Mouse (Mus musculus) kidney, postnatal 0 days (tissue): ENCODE results near the gene Kif14. TPM values are rescaled to one million over a fixed set of nuclear protein-coding genes. Genes with fewer than 3 reads are reported as not detected.

Experiments used
- ATAC-seq: fragments of 200-750 bp; cut with Nextera tagmentation; replicated peaks from 2 replicates; pipeline ENCODE4 v1.8.0; 2017; ENCODE audit warnings: low read depth, moderate number of reproducible peaks, moderate TSS enrichment, moderate library complexity; ENCODE audit not compliant: low FRiP score
- DNase-seq: peaks from one replicate; pipeline ENCODE4 v3.0.0-alpha.2; 2016; ENCODE audit warnings: low spot score
- H3K27ac ChIP-seq: fragments of 300-500 bp; sonication (generic); 2 replicates; pipeline ENCODE4 v1.5.1; 2014; ENCODE audit warnings: mild to moderate bottlenecking
- H3K27me3 ChIP-seq: fragments of 300-500 bp; sonication (generic); 2 replicates; pipeline ENCODE4 v1.6.1; 2014; ENCODE audit warnings: low read length, mixed read lengths; ENCODE audit not compliant: insufficient read depth
- H3K36me3 ChIP-seq: fragments of 300-500 bp; sonication (generic); 2 replicates; pipeline ENCODE4 v1.6.1; 2014; ENCODE audit warnings: low read length, mixed read lengths; ENCODE audit not compliant: insufficient read depth
- H3K4me1 ChIP-seq: fragments of 300-500 bp; sonication (generic); replicated peaks from 2 replicates; pipeline ENCODE4 v1.6.1; 2014; ENCODE audit warnings: antibody characterized with exemption, low read length, mixed read lengths; ENCODE audit not compliant: insufficient read depth
- H3K4me2 ChIP-seq: fragments of 300-500 bp; sonication (generic); 2 replicates; pipeline ENCODE4 v1.6.1; 2014; ENCODE audit warnings: mild to moderate bottlenecking, low read length, moderate library complexity, mixed read lengths
- H3K4me3 ChIP-seq: fragments of 300-500 bp; sonication (generic); replicated peaks from 2 replicates; pipeline ENCODE4 v1.5.1; 2014; ENCODE audit warnings: low read depth, low read length
- H3K9ac ChIP-seq: fragments of 300-500 bp; sonication (generic); 2 replicates; pipeline ENCODE4 v1.6.1; 2014; ENCODE audit warnings: low read depth, low read length
- H3K9me3 ChIP-seq: fragments of 300-500 bp; sonication (generic); replicated peaks from 2 replicates; pipeline ENCODE4 v1.6.1; 2016; ENCODE audit warnings: low read length, inconsistent platforms, mixed read lengths
- CTCF ChIP-seq: IDR thresholded peaks from 2 replicates; pipeline ENCODE4 v1.5.1; 2016; ENCODE audit warnings: antibody characterized with exemption, low read depth, mild to moderate bottlenecking, moderate library complexity
- WGBS: fragments of 180-500 bp; shearing (Covaris S2); extraction: QIAGEN DNeasy Blood & Tissue Kit; methylation state at CpG from one replicate; pipeline ENCODE4 v1.1.7; 2014; 5-methylcytosine and 5-hydroxymethylcytosine counted together
- polyA plus RNA-seq: library from polyadenylated mRNA; unstranded; fragments of >200 nt; fragmentation: Nextera tagmentation; extraction: Ambion mirVana; gene quantifications from 2 replicates; pipeline ENCODE4 v1.2.1, GENCODE M21; 2015

Kif14 gene
- polyA plus RNA-seq, 1 experiment from 2014 or later = 2.0 TPM

DNA sequence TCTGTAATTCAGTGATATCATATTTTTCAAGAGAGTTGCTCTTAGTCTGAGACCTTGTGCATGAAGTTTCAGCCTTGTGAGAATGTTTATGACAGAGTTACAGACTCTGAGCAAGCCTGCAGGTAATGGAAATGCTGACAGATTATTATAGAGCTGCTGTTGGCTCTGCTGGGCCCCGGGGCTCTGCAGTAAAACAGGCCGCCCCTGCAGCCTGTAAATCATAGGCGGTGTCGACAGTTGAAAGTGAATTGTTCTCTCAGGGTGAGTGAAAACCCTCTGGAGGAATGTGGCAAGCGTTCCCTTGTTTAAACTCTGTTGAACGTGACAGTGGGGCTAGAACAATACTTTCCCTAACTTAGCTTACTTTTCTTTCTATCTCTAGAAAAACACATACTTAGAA lies 46.2 kb downstream of the Kif14 start:
- Histone ChIP-seq H3K4me1 (no peaks in the 10 kb centered on the region), H3K36me3 (0 out of 2 replicates have a peak, but pooled peaks cover 11% of the 10 kb centered on the region), H3K9me3 (no peaks in the 10 kb centered on the region), H3K4me2 (no peak overlapping the region), H3K4me3 (no peak overlapping the region), H3K9ac (no peak overlapping the region), H3K27ac (no peak overlapping the region), H3K27me3 (no peaks in the 10 kb centered on the region)
- DNase-seq = peak; percentile 11
- TF ChIP-seq CTCF = no peak
- ATAC-seq = no peak
- 24% methylated on average over 6 of the region's 6 CpGs for WGBS

DNA sequence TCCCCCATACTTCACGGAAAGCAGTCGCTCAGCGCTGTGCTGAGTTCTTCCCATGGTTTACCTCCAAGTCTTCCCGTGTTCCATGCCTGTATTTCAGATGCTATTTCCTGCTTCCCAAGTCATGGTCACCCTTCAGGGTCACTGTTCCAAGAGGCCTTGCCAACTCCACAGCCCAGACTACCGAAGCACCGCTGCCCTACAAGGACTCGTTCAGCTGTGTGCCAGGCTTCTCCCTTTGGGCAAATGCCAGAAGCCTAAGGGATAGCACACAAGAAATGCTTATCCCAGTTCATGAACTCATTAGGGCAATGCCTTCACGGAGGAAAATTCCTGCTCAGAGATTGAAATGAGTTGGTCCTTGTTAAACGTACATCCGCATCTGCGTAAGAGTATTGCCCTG lies 47.0 kb downstream of the Kif14 start:
- no peaks in the 10 kb centered on the region for H3K27me3 ChIP-seq
- 82% methylated on average over 11 of the region's 11 CpGs for WGBS
- no peak for ATAC-seq

DNA sequence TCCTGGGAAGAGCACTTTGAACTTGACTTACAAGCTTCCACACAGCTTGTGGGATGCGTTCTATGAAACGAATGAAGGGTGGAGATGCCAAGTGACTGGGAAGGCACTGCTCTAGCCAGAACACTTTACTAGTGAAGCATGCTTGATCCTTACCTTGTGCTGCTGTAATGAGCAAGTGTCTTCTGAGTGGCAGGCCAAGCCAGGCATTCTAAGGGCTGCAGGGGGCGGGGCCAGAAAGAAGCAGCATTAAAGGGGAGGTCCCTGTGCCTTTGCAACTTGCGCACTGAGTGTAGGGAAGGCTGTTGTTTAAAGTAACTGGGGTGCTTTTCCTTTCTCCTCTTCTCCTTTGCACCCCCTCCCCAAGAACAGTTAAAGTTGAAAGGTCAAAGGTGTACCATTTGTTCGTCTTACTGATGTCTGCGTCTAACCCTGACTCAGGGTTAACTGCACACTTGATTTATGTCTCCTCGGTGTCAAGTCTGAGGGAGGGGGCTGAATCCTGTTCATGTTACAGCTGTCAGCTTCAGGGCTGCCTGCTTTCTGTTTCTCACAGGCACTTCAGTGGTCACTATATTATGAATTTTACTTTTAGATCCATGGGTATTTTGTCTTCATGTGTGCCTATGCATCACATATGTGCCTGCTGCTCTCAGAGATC lies 52.7 kb downstream of the Kif14 start:
- no peaks in the 10 kb centered on the region for H3K36me3 ChIP-seq
- no peaks in the 10 kb centered on the region for H3K9me3 ChIP-seq
- 25% methylated on average over 7 of the region's 7 CpGs for WGBS
- H3K9ac ChIP-seq = no peak overlapping the region
- H3K4me2 ChIP-seq = 0 out of 2 replicates have a peak overlapping the region, but pooled peaks have one; percentile 12
- ATAC-seq (peak; percentile 68), DNase-seq (peak; percentile 61)
- no peak for TF ChIP-seq CTCF
- no peak overlapping the region for H3K4me3 ChIP-seq
- H3K27me3 ChIP-seq = no peaks in the 10 kb centered on the region
- no peak overlapping the region for H3K27ac ChIP-seq
- no peaks in the 10 kb centered on the region for H3K4me1 ChIP-seq

More for the DNA sequence above, 47.0 kb downstream of the Kif14 start:
- no peak overlapping the region for H3K9ac ChIP-seq
- no peak for TF ChIP-seq CTCF
- no peak overlapping the region for H3K4me2 ChIP-seq
- H3K27ac ChIP-seq = no peak overlapping the region
- H3K36me3 ChIP-seq = 0 out of 2 replicates have a peak, but pooled peaks cover 11% of the 10 kb centered on the region
- DNase-seq = no peak
- H3K4me3 ChIP-seq = no peak overlapping the region
- H3K9me3 ChIP-seq = no peaks in the 10 kb centered on the region
- no peaks in the 10 kb centered on the region for H3K4me1 ChIP-seq

DNA sequence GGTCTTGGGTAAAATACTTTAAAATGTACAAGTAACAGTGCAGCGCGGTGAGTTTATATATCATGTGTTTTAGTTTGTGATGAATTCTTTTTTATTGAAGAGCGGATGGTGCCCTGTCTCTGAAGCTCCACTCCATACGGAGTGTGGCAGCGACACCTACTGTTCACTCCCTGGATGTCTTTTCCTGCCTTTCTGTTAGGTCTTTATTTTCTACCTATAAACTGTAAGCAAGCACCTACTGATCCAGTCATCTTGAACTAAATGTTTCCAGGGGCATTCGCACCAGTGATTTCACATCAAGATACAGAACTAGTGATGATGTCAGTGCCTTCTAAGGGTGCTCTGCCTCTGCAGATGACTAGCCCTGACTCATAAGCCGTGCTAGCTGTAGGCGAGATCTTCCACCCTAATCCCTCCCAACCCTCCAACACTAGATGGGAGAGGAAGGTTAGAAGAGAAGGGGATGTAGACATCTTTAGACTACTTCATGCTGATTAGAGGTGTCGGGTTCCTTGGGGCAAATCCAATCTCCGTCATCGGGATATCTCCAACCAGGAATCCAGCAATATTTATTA lies 55.3 kb downstream of the Kif14 start:
- Histone ChIP-seq H3K4me3 (no peak overlapping the region), H3K27ac (no peak overlapping the region), H3K27me3 (no peaks in the 10 kb centered on the region), H3K4me2 (no peak overlapping the region), H3K36me3 (no peaks in the 10 kb centered on the region), H3K9ac (no peak overlapping the region), H3K4me1 (no peaks in the 10 kb centered on the region), H3K9me3 (no peaks in the 10 kb centered on the region)
- WGBS = 73% methylated on average over 11 of the region's 11 CpGs
- TF ChIP-seq CTCF = peak; percentile 81
- ATAC-seq = no peak; the same call in 1 of the 2 replicates
- DNase-seq = peak; percentile 65

DNA sequence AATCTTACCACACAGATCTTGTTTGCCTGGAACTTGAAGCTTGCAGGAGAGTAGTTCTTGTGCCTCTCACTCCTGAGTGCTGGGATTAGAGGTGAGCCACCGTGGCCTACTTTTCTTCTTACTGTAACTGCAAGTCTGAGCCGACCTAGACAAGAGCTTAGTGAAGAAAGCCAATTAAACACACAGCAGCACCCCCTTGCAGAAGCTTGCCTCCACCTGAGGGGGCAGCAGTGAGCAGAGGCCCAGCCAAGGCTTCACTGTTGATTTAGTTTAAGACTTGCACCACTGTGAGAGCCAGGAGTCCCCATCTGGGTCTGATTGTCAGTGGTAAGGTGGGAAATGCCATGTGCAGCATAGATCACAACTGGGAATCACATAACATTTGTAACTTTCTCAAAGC lies 58.8 kb downstream of the Kif14 start:
- peak; percentile 76 for DNase-seq
- Histone ChIP-seq H3K27ac (no peak overlapping the region), H3K4me2 (no peak overlapping the region), H3K27me3 (no peaks in the 10 kb centered on the region), H3K9ac (no peak overlapping the region), H3K36me3 (0 out of 2 replicates have a peak, but pooled peaks cover 3% of the 10 kb centered on the region), H3K9me3 (no peaks in the 10 kb centered on the region), H3K4me1 (no peaks in the 10 kb centered on the region), H3K4me3 (no peak overlapping the region)
- peak; percentile 88 for TF ChIP-seq CTCF
- WGBS = 32% methylated on average over 2 of the region's 2 CpGs
- no peak for ATAC-seq

DNA sequence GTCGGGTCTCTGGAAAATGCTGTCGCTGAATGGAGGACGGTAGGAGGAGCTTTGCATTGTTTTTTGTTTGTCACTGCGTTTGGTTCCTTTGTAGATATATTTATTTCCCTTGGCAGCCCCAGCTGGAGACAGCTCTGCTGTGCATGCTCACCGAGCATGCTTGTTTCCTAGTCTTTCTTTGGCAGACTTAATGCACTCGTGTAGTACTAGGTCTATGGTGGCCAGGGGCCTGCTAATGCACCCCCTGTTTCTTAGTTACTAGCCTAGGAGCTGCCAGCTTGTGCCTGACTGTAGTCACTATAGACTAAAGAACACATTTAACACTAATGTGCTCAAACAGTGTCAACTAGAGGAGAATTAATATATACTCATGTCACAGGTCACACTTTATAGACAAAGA lies 59.7 kb downstream of the Kif14 start:
- no peak overlapping the region for H3K4me2 ChIP-seq
- H3K9ac ChIP-seq = no peak overlapping the region
- peak; percentile 51 for DNase-seq
- 0 out of 2 replicates have a peak overlapping the region, but pooled peaks have one; percentile 16 for H3K27ac ChIP-seq
- 71% methylated on average over 6 of the region's 6 CpGs for WGBS
- TF ChIP-seq CTCF = no peak
- H3K4me3 ChIP-seq = no peak overlapping the region
- no peaks in the 10 kb centered on the region for H3K27me3 ChIP-seq
- 0 out of 2 replicates have a peak, but pooled peaks cover 3% of the 10 kb centered on the region for H3K36me3 ChIP-seq
- H3K9me3 ChIP-seq = no peaks in the 10 kb centered on the region
- no peaks in the 10 kb centered on the region for H3K4me1 ChIP-seq
- no peak for ATAC-seq
